Mouse (Mus musculus) layer of hippocampus, postnatal 25 days (tissue): Measurements from ENCODE around the gene Notch2. TPM values are rescaled to one million over a fixed set of nuclear protein-coding genes. Genes with fewer than 3 reads are reported as not detected.

Source experiments
- DNase-seq, 2 experiments: peaks; one replicate each; pipeline ENCODE4 v3.0.0; 2022; ENCODE audit warnings: mixed read lengths in 2 of 2, low spot score in 1 of 2; ENCODE audit errors: extremely low spot score in 1 of 2
- total RNA-seq, 2 experiments: library from RNA; stranded (reverse); gene quantifications; 2 replicates each; pipeline ENCODE4 v1.2.3; 2021

Notch2 gene
- total RNA-seq, 2 experiments from 2014 or later, result 20.2 to 24.7 TPM

DNA sequence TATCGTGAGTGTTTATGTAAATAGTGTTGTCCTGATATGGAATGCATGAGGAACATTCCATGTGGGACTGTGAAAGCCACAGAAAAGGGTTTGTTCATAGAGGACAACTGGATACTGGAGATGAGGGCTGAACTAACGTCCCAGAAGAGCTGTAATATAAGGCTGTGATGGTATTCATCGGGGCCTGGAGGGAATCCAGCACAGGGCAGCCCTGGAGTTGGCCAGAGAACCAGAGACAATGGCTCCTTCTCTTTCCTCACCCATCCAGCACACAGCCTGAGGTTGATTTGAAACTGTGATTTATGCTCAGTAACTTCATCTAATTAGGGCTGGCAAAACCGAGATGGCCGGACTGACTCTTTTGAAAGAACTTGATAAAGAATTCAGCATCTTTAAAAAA is 20.1 kb upstream of the Notch2 start:
- DNase-seq, result no peak

DNA sequence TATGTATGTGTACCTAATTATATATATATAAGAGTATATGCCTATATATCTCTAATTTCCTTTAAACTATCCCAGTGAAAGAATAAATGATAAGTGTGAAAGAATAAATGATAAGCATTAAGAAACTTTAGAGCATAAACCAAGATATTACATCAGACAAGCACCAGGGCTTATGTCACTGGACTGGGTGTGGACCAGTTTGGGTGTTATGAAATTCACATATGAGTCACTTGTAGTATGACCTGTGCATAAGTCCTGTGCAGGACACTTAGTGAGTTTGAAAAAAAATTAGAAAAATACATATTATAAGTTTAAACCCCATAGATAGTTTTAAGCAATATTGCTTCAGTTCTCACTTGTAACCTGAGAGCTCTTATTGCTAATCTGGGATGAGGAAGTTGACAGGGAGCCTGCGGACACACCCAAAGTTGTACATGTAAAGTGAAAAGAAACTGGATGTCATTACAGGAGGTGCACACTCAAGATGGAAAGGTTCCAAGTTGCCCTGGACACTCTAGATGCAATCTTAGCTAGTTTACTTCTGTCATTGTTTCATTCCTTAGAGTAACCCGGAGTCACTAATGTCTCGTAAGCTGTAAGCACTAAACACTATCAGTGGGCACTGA is 19.3 kb upstream of the Notch2 start:
- DNase-seq, result no peak

DNA sequence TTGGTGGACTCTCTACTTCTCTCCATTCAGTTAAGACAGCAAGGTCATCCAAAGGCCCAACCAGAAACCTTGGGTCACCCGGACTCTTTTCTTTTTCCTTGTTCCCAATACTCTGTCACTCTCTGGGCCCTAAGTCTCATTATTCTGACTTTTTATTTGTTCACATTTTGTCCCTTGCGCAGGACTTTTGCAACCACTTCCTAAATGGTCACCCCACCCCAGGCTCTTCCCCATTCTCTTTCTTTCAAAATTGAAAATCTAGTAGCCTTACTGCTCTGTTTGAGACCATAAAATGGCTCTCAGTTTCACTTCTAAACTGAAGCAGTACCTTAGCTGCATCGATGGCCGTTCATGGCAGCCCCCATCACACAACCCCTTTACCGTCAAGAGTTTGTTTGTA is 18.5 kb upstream of the Notch2 start:
- DNase-seq, result no peak

DNA sequence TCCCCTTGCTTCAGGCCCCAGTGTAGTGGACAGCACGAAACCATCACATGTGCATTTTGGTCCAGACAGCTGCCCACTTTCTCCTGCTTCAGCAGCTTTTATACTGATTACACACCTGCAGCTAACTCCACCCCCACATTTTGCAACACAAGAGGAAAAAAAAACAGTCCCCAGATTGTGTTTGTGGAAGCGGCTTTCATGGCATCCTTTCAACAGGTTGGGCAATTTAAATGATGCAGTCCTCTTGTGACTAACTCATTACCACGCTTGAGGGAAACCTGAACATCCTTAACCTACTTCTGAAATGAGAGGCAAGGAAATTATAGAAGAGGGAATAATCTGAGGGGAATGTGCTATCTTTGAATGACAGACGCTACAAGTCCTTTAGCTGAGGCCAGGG is 15.0 kb upstream of the Notch2 start:
- DNase-seq, result no peak

DNA sequence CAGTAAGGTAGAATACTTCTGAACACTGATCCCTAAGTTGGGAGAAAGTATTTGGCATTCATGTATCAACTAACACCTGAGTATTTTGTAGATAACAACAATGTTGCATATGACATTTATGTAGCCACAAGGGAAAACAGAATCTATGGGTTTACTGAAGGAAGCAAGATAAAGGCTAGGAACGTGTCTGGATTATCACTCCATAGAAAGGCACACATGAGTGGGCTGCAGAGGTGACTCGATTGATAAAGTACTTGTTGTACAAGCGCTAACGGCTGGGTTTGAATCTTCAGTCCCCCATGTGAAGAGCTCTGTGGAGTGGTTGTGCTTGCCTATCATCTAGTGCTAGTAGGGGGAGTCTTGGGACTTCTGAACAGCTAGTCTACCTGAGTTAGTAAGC is 9.8 kb upstream of the Notch2 start:
- DNase-seq, result no peak

DNA sequence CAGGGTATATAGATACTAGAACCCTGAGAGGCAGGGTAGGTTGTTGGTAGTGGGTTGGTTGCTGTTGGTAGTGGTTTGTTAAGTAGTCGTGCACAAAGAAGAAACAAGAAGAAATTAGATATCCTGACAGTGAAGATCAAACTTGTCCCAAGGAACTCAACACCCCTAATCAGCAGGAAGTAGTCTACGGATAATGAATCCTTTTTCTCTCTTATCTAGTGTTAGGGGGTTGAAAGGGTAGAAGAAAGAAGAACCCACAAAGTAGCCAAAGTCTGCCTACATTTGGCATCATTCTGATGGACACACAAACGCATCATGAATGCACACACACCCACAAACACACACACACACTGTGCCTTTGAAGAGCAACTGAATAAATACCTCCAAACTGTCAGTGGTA is 9.1 kb upstream of the Notch2 start:
- no peak for DNase-seq

DNA sequence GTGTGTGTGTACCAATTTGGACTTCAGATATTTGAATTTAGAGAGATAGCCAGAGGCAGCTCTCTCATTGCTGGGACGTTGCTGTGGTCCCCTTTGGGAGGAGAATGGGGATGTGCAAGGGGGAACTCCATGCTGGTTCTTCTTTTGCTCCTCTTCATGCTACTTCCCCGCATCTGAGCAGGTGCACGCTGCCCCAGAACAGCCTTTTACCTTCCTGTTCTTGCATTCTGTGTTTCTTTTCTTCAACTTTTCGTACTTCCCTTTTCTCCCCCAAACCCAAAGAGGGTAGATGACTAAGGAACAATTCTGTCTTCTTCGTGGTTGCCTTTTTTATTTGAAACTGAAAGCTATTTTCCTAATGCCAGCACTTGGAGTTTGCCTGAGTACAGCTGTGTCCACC is 8.0 kb upstream of the Notch2 start:
- no peak for DNase-seq

DNA sequence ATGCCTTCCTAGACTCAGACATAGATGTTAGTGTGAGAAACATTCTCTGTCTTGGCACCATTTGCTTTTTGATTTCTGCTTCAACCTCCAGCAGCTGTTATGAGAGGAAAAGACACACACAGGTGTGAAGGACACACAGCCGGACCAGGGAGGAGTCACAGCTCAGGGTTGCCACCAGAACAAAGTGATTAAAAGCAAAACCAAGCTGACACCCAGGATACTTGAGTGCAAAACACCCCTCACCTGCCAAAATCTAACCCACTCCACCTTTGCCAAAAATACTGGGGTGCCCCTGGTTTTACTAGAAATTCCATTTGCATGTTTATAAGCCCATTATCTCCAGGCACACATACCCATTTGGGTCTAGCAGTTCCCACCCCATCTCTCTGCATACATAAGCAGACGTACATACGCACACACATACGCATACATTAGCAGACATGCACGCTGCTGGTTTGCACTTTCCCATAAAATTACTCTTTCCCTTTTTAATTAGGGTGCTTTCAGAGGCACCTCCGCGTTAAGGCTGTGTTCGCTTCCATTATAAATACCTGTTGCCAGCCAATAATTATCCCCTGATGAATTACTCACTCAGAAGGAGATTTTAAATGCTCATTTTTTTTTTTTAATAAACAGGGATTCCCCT is 7.2 kb upstream of the Notch2 start:
- DNase-seq, result no peak

DNA sequence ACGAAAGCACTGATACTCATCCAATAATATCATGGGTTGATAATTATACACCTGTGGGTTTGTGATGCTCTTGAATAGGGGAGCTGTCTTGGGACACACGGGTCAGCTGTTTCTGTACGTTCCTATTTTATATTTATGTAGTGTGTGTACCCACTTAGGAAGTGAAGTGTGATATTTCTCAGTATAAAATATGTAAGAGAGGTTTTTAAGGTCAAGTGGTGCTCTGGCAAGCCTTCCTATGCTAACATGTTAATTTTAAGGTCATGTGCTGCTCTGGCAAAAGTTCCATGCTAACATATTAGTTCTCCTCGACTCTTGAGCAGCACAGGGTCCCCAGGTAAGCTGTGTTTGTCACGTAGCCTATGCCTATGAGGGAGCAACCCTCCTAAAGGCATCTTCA is 6.4 kb upstream of the Notch2 start:
- no peak for DNase-seq

DNA sequence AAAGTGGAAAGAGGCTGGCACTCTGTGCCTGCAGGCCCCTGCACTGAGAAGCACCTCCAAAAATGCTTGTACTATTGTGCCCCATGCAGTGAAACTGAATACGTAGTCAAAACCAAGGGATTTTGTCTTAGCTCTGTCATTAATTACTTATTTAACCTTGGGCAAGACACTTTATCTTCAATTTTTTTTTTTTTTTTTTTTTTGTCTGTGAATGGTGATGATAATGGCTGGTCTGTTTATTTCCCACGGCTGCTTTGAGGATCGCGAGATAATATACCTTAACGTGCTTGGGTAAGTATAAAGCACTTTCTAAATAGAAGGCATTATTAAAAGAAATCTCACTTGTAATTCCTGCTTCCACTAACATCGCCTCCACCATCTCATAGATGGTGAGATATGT is 5.2 kb upstream of the Notch2 start:
- DNase-seq, result no peak

DNA sequence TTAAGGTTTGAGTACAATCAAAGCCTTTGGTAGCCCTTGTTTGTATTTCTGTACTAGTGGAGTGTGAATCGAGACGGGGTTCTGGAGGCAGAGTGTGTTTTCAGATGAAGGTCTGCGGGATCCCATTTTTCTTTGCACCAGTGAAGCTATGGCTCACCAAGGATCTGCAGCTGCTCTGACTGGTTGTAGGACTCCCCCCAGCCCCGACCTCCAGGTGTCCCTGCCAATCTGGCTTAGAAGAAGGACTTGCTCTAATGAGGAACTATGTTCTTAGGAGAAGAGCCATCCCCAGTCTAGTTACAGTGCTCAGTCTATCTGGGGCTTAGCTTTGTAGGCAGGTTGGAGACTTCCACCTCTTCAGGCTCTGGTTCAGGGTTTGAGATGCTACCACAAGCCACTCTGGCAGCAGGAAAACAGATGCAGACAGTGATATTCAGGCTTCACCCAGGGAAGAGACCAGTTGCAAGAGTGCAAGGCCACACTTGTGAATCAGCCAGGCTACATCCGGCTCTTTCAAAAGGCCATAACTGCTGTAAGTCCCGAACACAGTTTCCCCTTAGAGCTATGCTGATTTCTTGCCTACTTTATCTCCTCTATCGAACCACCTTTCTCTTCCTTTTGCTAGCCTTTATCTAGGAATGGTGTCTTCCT is 4.0 kb upstream of the Notch2 start:
- no peak for DNase-seq

DNA sequence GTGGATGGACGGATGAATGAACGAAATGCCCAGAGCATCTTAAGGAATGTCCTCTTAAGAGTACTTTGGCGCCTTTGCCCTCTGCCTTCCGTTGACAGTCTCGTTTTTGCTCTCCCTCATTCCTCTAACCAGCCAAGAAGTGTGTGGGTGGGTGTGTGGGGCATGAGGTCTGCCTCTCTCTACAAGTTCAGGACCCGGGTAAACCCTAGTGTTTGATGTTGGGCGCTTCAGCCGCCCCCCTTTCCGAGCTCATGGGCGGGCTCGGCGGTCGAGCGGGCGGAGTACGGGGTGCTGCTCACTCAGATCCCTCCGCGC is 284 bp upstream of the Notch2 start:
- DNase-seq, result no peak

DNA sequence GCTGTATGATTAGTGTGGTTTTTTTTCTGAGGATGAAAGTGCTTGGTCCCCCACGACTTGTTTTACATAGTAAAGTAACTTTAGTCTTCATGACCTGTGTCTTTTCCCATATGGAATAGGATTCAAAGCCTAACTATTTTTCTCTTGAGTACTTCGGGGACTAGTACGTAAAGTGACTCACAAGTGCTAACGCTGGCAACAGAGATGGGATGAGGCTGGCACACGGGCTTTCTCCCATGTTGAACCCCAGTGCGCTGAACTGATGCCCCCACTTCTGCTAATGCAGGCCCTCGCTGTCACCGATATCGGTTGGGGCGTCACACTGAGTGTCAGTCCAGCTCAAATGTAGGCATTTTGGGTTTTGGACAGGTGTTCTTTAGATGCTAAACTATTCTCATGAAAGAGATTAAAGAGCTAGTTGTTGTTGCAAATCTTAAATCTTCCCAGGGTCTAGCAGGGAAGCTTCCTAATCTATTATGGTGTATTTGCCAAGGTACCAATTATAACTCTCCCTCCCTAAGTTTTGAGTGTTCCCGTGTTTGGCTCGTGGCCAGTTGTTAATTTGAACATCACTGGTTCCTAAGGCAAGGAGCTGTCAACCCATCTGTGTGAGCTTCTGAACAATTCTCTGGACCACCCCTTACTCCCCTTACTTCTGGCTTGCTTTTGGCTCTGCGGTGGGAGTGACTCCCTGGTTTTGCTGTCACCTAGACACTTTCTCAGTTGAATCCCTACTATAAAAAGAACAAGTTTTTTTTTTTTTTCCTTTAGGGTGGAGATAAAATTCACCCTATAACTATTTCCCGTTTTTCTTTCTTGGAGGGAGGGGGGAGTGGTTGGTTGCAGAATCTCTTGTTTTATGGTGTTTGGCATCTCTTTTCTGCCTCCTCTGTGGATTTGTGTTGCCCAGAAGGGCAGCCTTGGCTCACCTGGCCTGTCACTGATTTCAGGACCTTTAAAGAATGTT is 2.2 kb downstream of the Notch2 start:
- DNase-seq, result no peak

DNA sequence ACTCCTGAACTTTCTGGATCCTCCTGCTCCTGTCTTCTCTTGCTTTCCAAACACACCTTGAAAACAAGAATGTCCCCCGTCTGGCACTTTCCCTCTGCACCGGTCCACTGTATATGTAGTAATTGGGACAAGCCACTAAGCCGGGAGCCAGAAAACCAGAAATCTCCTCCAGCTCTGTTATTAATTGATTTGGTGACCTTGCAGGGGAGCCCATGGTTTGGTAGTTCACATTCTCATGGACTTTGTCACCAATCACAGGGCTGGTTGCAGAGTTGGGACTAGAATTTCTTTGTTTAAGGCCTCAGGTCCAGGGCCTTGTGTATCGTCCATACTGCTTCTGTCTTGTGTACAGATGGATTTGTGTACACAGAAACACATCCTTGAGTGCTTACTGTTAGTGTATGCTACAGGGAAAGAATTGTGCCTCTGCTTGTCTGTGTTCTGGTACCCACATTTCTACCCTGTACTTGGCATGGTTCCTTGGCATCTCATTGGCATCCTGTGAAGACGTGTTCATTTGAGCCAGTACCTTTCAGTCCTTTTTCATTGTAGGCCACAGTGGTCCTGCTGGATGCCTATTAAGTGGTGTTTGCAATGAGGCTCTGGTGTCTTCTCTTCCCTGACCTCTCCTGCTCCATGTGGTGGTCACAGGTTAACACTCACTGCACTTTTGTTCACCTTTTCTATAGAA is 3.7 kb downstream of the Notch2 start:
- no peak for DNase-seq

DNA sequence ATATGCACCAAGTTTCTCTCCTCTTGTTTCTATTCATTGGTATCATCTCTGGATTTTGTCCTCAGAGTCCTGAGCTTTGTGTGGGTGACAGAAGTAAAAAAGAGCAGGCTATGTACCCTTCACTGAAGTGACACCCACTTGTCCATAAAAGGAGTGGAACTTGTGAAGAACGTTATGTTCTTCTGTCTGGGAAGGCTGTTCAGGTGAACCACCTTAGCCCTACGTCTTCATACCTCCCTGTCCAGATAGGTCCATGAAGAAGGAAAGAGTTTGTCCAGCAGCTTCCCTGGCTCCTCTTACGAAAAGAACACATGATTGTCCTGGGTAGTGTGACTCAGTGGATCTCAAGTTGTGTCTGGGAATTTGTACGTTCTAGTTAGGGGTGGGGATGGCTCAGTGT is 4.9 kb downstream of the Notch2 start:
- no peak for DNase-seq

DNA sequence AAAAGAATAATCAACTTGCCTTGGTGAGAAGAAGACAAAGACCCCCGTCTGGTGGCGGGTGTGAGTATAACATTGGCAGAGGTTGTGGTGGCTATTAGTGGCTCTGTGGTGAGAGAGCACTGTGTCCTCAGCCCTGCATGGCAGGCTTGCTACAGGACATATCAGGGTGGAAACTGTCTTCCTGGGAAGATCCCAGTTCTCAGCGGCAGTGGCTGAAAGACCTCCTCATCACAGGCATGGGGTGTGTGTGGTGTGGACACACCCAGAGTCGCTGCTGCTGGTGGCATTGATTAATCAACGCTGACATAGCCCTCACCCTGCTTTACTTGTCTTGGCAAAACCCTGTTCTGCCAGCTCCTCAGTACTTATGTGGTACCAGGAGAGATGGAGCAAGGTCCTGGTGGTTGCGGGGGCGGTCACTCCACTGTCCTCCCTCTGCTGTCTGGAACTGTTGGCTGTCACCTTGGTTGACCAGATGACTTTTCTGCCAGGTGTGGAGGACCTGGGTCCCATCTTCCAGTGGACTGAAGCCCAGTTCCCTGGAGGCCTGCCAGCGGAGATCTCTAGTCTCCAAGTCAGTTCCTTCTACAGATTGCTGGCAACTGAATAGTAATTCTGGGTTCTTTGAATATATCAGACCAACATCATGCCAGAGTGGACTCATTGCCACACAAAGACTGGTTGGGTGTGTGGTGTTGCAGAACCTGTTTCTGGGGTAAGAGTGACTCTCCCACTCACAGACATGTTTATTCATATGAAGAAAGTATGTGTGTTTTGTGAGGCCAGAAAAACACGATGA is 7.3 kb downstream of the Notch2 start:
- no peak for DNase-seq

DNA sequence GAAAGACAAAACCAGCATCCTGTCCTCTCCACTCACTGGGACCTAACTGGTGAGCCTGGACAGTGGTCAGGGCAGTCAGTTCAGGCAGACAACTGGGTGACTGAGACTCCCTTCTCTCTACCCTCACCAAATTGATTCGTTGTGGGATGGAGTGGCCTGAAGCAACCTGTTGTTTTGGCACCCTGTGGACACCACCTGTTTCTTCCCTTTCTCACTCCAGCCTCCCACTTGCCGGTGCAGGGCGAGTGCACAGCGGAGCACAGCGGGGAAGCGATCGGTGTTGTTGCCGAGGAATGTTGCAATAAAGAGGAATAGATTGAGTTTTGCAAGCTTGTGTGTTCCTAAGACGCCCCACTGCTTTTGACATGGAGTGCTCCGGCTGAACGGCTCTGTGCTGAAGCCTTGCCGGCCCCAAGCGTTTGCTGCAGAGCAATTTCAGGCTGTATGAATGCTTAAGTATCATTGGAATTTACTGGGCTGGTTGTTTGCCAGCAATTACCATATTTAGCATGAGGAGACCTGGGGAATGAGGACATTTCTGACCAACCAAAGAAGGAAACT is 11.0 kb downstream of the Notch2 start:
- DNase-seq, result no peak

DNA sequence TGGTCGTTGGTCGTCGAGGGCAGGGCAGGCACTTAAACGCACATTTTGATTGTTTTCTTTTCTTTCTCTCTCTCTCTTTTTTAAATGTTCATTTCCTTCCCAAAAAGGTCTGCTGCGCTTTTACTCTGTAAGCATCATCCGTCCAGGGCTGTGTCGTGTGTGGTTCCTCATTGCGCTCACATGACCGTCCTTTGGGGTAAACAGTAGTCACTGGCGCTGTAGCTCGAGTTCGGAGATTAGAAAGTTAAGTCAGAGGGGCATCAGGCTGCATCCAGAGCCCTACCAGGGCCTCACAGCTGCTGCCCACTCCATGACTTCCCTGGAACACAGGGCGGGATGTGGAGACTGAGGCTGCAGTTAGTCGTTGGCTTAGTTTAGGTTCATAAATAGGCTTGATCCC is 12.2 kb downstream of the Notch2 start:
- DNase-seq, result no peak
